Mouse (Mus musculus) midbrain, embryonic 16.5 days (tissue): ENCODE data around the gene Slc6a4. TPM values are rescaled to one million over a fixed set of nuclear protein-coding genes. Genes with fewer than 3 reads are reported as not detected.
"Not testable (repeated sequence)": the region's sequence is repeated elsewhere in the genome, so short reads cannot be mapped to it uniquely, and the experiment has no call there.

Source experiments
- ATAC-seq: fragments of 200-750 bp; cut with Nextera tagmentation; 2 replicates; pipeline ENCODE4 v1.8.0; 2017; ENCODE audit warnings: moderate TSS enrichment
- H3K27ac ChIP-seq: fragments of 300-500 bp; sonication (generic); 2 replicates; pipeline ENCODE4 v1.5.1; 2014; ENCODE audit warnings: mild to moderate bottlenecking, low read length, mixed read lengths
- H3K27me3 ChIP-seq: fragments of 300-500 bp; sonication (generic); 2 replicates; pipeline ENCODE4 v1.6.1; 2014; ENCODE audit warnings: low read depth, low read length, mixed read lengths; ENCODE audit not compliant: control insufficient read depth, insufficient read depth
- H3K36me3 ChIP-seq: fragments of 300-500 bp; sonication (generic); 2 replicates; pipeline ENCODE4 v1.6.1; 2014; ENCODE audit warnings: mild to moderate bottlenecking, low read length, moderate library complexity, mixed read lengths; ENCODE audit not compliant: control insufficient read depth, insufficient read depth
- H3K4me1 ChIP-seq: fragments of 300-500 bp; sonication (generic); 2 replicates; pipeline ENCODE4 v1.6.1; 2014; ENCODE audit warnings: mild to moderate bottlenecking, low read length, mixed read lengths; ENCODE audit not compliant: control insufficient read depth, insufficient read depth
- H3K4me2 ChIP-seq: fragments of 300-500 bp; sonication (generic); 2 replicates; pipeline ENCODE4 v1.6.1; 2014; ENCODE audit warnings: mild to moderate bottlenecking, low read length, mixed read lengths
- H3K4me3 ChIP-seq: fragments of 300-500 bp; sonication (generic); 2 replicates; pipeline ENCODE4 v1.5.1; 2014; ENCODE audit warnings: low read depth, mild to moderate bottlenecking, low read length, moderate library complexity, mixed read lengths
- H3K9ac ChIP-seq: fragments of 300-500 bp; sonication (generic); 2 replicates; pipeline ENCODE4 v1.6.1; 2014; ENCODE audit warnings: low read depth, low read length, mixed read lengths
- H3K9me3 ChIP-seq: fragments of 300-500 bp; sonication (generic); replicated peaks from 2 replicates; pipeline ENCODE4 v1.6.1; 2014; ENCODE audit warnings: mild to moderate bottlenecking, low read length, mixed read lengths; ENCODE audit not compliant: control insufficient read depth, poor library complexity, severe bottlenecking
- WGBS: fragments of 180-500 bp; shearing (Covaris S2); extraction: QIAGEN DNeasy Blood & Tissue Kit; methylation state at CpG from one replicate; pipeline ENCODE4 v1.1.7; 2014; 5-methylcytosine and 5-hydroxymethylcytosine counted together
- polyA plus RNA-seq: library from polyadenylated mRNA; unstranded; fragments of >200 nt; fragmentation: Nextera tagmentation; extraction: Ambion mirVana; gene quantifications from 2 replicates; pipeline ENCODE4 v1.2.1, GENCODE M21; 2015

Gene Slc6a4
- polyA plus RNA-seq, 1 experiment from 2014 or later: 10.9 TPM

GRCm38 (mm10) chr11:77041891-77042290, 43.5 kb downstream of the Slc6a4 start:
- WGBS: 83% methylated on average over 4 of the region's 4 CpGs
- H3K4me2 ChIP-seq: no peak overlapping the region
- no peaks in the 10 kb centered on the region for H3K27me3 ChIP-seq
- H3K27ac ChIP-seq: no peak overlapping the region
- H3K9me3 ChIP-seq: no peaks in the 10 kb centered on the region
- H3K4me1 ChIP-seq: no peaks in the 10 kb centered on the region
- no peak overlapping the region for H3K9ac ChIP-seq
- peaks cover 5% of the 10 kb centered on the region; the same call in 1 of the 2 replicates for H3K36me3 ChIP-seq
- ATAC-seq: no peak
- H3K4me3 ChIP-seq: no peak overlapping the region

- Histone ChIP-seq H3K27me3 (no peaks in the 10 kb centered on the region), H3K27ac (no peak overlapping the region), H3K4me2 (no peak overlapping the region), H3K9me3 (no peaks in the 10 kb centered on the region), H3K9ac (no peak overlapping the region), H3K36me3 (peaks cover 5% of the 10 kb centered on the region; the same call in 1 of the 2 replicates), H3K4me1 (no peaks in the 10 kb centered on the region), H3K4me3 (no peak overlapping the region)
- WGBS: 61% methylated on average over 2 of the region's 2 CpGs
- no peak for ATAC-seq
Measured at GRCm38 (mm10) chr11:77042816-77043215, 44.4 kb downstream of the Slc6a4 start.

GRCm38 (mm10) chr11:77061951-77062350, 63.5 kb downstream of the Slc6a4 start:
- H3K9ac ChIP-seq: no peak overlapping the region
- 68% methylated on average over 5 of the region's 5 CpGs for WGBS
- H3K4me2 ChIP-seq: no peak overlapping the region
- no peaks in the 10 kb centered on the region for H3K27me3 ChIP-seq
- no peak overlapping the region for H3K4me3 ChIP-seq
- H3K27ac ChIP-seq: no peak overlapping the region
- no peak for ATAC-seq
- H3K36me3 ChIP-seq: no peaks in the 10 kb centered on the region
- no peaks in the 10 kb centered on the region for H3K4me1 ChIP-seq
- no peaks in the 10 kb centered on the region for H3K9me3 ChIP-seq

- WGBS: 98% methylated on average over 2 of the region's 2 CpGs
- no peak overlapping the region for H3K4me2 ChIP-seq
- no peak for ATAC-seq
- no peak overlapping the region for H3K4me3 ChIP-seq
- H3K27me3 ChIP-seq: no peaks in the 10 kb centered on the region
- no peaks in the 10 kb centered on the region for H3K36me3 ChIP-seq
- H3K27ac ChIP-seq: no peak overlapping the region
- no peaks in the 10 kb centered on the region for H3K9me3 ChIP-seq
- no peak overlapping the region for H3K9ac ChIP-seq
- no peaks in the 10 kb centered on the region for H3K4me1 ChIP-seq
Measured at GRCm38 (mm10) chr11:77063406-77063805, 65.0 kb downstream of the Slc6a4 start.

GRCm38 (mm10) chr11:77068825-77069224, 70.4 kb downstream of the Slc6a4 start:
- Histone ChIP-seq H3K4me2 (no peak overlapping the region), H3K27ac (no peak overlapping the region), H3K4me3 (no peak overlapping the region), H3K36me3 (no peaks in the 10 kb centered on the region), H3K27me3 (no peaks in the 10 kb centered on the region), H3K4me1 (no peaks in the 10 kb centered on the region), H3K9me3 (no peaks in the 10 kb centered on the region), H3K9ac (no peak overlapping the region)
- WGBS: 92% methylated on average over 4 of the region's 4 CpGs
- ATAC-seq: no peak

- no peak for ATAC-seq
- H3K4me2 ChIP-seq: no peak overlapping the region
- no peaks in the 10 kb centered on the region for H3K4me1 ChIP-seq
- WGBS: 76% methylated on average over 4 of the region's 4 CpGs
- no peaks in the 10 kb centered on the region for H3K27me3 ChIP-seq
- H3K27ac ChIP-seq: no peak overlapping the region
- H3K36me3 ChIP-seq: peaks cover 7% of the 10 kb centered on the region; the same call in 1 of the 2 replicates
- H3K9ac ChIP-seq: no peak overlapping the region
- no peak overlapping the region for H3K4me3 ChIP-seq
- no peaks in the 10 kb centered on the region for H3K9me3 ChIP-seq
Measured at GRCm38 (mm10) chr11:77070721-77071120, 72.3 kb downstream of the Slc6a4 start.

GRCm38 (mm10) chr11:77077331-77077730, 78.9 kb downstream of the Slc6a4 start:
- Histone ChIP-seq H3K4me3 (peak overlapping the region; percentile 61), H3K9ac (peak overlapping the region; percentile 78), H3K4me2 (peak overlapping the region; percentile 96)
- ATAC-seq, H3K4me1 ChIP-seq, H3K36me3 ChIP-seq, H3K27me3 ChIP-seq, H3K27ac ChIP-seq, H3K9me3 ChIP-seq: not testable (repeated sequence)
- WGBS: 61% methylated on average over 4 of the region's 4 CpGs

- Histone ChIP-seq H3K4me1 (peaks cover 7% of the 10 kb centered on the region), H3K9ac (peak overlapping the region; percentile 78), H3K36me3 (peaks cover 7% of the 10 kb centered on the region; the same call in 1 of the 2 replicates), H3K27me3 (peaks cover 5% of the 10 kb centered on the region), H3K9me3 (no peaks in the 10 kb centered on the region), H3K4me2 (peak overlapping the region; percentile 96), H3K27ac (peak overlapping the region; percentile 85), H3K4me3 (peak overlapping the region; percentile 61)
- WGBS: 3% methylated on average over 16 of the region's 16 CpGs
- peak; percentile 50; the same call in 1 of the 2 replicates for ATAC-seq
Measured at GRCm38 (mm10) chr11:77077792-77078191, 79.4 kb downstream of the Slc6a4 start.

GRCm38 (mm10) chr11:77078273-77079134, 80.1 kb downstream of the Slc6a4 start, which contains the start of gene Nsrp1:
Gene Nsrp1, minus strand, starts transcription at chr11:77078435.
- Histone ChIP-seq H3K27me3 (peaks cover 5% of the 10 kb centered on the region), H3K4me3 (peak within 1 kb of the TSS; percentile 61), H3K9me3 (no peaks in the 10 kb centered on the region), H3K36me3 (peaks cover 7% of the 10 kb centered on the region; the same call in 1 of the 2 replicates), H3K4me2 (peak within 1 kb of the TSS; percentile 96), H3K4me1 (peaks cover 7% of the 10 kb centered on the region), H3K27ac (peak within 1 kb of the TSS; percentile 85), H3K9ac (peak within 1 kb of the TSS; percentile 78)
- ATAC-seq: peak; percentile 99
- 3% methylated on average over 48 of the region's 48 CpGs for WGBS
